Mouse (Mus musculus) midbrain, embryonic 11.5 days (tissue): ENCODE results near the gene Gbf1. TPM values are rescaled to one million over a fixed set of nuclear protein-coding genes. Genes with fewer than 3 reads are reported as not detected.
"Not testable (repeated sequence)": the region's sequence is repeated elsewhere in the genome, so short reads cannot be mapped to it uniquely, and the experiment has no call there.

ENCODE experiments used
- ATAC-seq: fragments of 200-750 bp; cut with Nextera tagmentation; 2 replicates; pipeline ENCODE4 v1.8.0; 2017; ENCODE audit warnings: moderate TSS enrichment, moderate library complexity; ENCODE audit not compliant: low FRiP score
- DNase-seq: peaks from one replicate; pipeline ENCODE4 v3.0.0; 2015; ENCODE audit warnings: low spot score; ENCODE audit errors: missing footprints
- H3K27ac ChIP-seq: fragments of 300-500 bp; sonication (generic); 2 replicates; pipeline ENCODE4 v1.5.1; 2014; ENCODE audit warnings: low read depth, low read length
- H3K27me3 ChIP-seq: fragments of 300-500 bp; sonication (generic); 2 replicates; pipeline ENCODE4 v1.6.1; 2014; ENCODE audit warnings: mild to moderate bottlenecking, low read length, moderate library complexity, mixed read lengths; ENCODE audit not compliant: control insufficient read depth, insufficient read depth
- H3K36me3 ChIP-seq: fragments of 300-500 bp; sonication (generic); 2 replicates; pipeline ENCODE4 v1.6.1; 2014; ENCODE audit warnings: mild to moderate bottlenecking, low read length, moderate library complexity, mixed read lengths; ENCODE audit not compliant: control insufficient read depth, insufficient read depth
- H3K4me1 ChIP-seq: fragments of 300-500 bp; sonication (generic); 2 replicates; pipeline ENCODE4 v1.6.1; 2014; ENCODE audit warnings: low read length; ENCODE audit not compliant: control insufficient read depth, insufficient read depth
- H3K4me2 ChIP-seq: fragments of 300-500 bp; sonication (generic); 2 replicates; pipeline ENCODE4 v1.6.1; 2014; ENCODE audit warnings: mild to moderate bottlenecking, moderate library complexity
- H3K4me3 ChIP-seq: fragments of 300-500 bp; sonication (generic); 2 replicates; pipeline ENCODE4 v1.5.1; 2014; ENCODE audit warnings: low read depth, low read length
- H3K9ac ChIP-seq: fragments of 300-500 bp; sonication (generic); 2 replicates; pipeline ENCODE4 v1.6.1; 2014; ENCODE audit warnings: low read length
- H3K9me3 ChIP-seq: fragments of 300-500 bp; sonication (generic); 2 replicates; pipeline ENCODE4 v1.6.1; 2016; ENCODE audit warnings: low read length; ENCODE audit not compliant: control insufficient read depth
- WGBS: fragments of 180-500 bp; shearing (Covaris S2); extraction: QIAGEN DNeasy Blood & Tissue Kit; methylation state at CpG from one replicate; pipeline ENCODE4 v1.1.7; 2014; 5-methylcytosine and 5-hydroxymethylcytosine counted together
- polyA plus RNA-seq: library from polyadenylated mRNA; unstranded; fragments of >200 nt; fragmentation: Nextera tagmentation; extraction: Ambion mirVana; gene quantifications from 2 replicates; pipeline ENCODE4 v1.2.1, GENCODE M21; 2014

Gbf1 gene
- polyA plus RNA-seq, 1 experiment from 2014 or later: 42.6 TPM

GRCm38 (mm10) chr19:46198891-46199290, 46.6 kb downstream of the Gbf1 start:
- no peaks in the 10 kb centered on the region for H3K36me3 ChIP-seq
- no peaks in the 10 kb centered on the region for H3K9me3 ChIP-seq
- H3K27ac ChIP-seq: no peak overlapping the region
- no peak for ATAC-seq
- no peak for DNase-seq
- no peak overlapping the region for H3K4me2 ChIP-seq
- H3K4me3 ChIP-seq: no peak overlapping the region
- no peaks in the 10 kb centered on the region for H3K4me1 ChIP-seq
- WGBS: 85% methylated on average over 5 of the region's 5 CpGs
- no peaks in the 10 kb centered on the region for H3K27me3 ChIP-seq
- no peak overlapping the region for H3K9ac ChIP-seq

- no peaks in the 10 kb centered on the region for H3K36me3 ChIP-seq
- no peak overlapping the region for H3K4me2 ChIP-seq
- no peaks in the 10 kb centered on the region for H3K27me3 ChIP-seq
- H3K9ac ChIP-seq: no peak overlapping the region
- H3K4me3 ChIP-seq: no peak overlapping the region
- ATAC-seq (no peak), DNase-seq (peak; percentile 54)
- no peak overlapping the region for H3K27ac ChIP-seq
- WGBS: 94% methylated on average over 6 of the region's 6 CpGs
- no peaks in the 10 kb centered on the region for H3K9me3 ChIP-seq
- H3K4me1 ChIP-seq: no peaks in the 10 kb centered on the region
Measured at GRCm38 (mm10) chr19:46204166-46204565, 51.9 kb downstream of the Gbf1 start.

- Histone ChIP-seq H3K4me1 (no peaks in the 10 kb centered on the region), H3K4me2 (no peak overlapping the region), H3K27ac (no peak overlapping the region), H3K4me3 (no peak overlapping the region), H3K36me3 (no peaks in the 10 kb centered on the region), H3K9me3 (no peaks in the 10 kb centered on the region), H3K9ac (no peak overlapping the region), H3K27me3 (no peaks in the 10 kb centered on the region)
- DNase-seq: peak; percentile 59
- WGBS: 95% methylated on average over 6 of the region's 6 CpGs
- no peak for ATAC-seq
Measured at GRCm38 (mm10) chr19:46205680-46206079, 53.4 kb downstream of the Gbf1 start.

- H3K4me3 ChIP-seq: no peak overlapping the region
- no peak overlapping the region for H3K4me2 ChIP-seq
- no peaks in the 10 kb centered on the region for H3K9me3 ChIP-seq
- H3K4me1 ChIP-seq: peaks cover 2% of the 10 kb centered on the region; the same call in 1 of the 2 replicates
- no peaks in the 10 kb centered on the region for H3K36me3 ChIP-seq
- ATAC-seq (no peak), DNase-seq (no peak)
- no peak overlapping the region for H3K9ac ChIP-seq
- no peak overlapping the region for H3K27ac ChIP-seq
- no peaks in the 10 kb centered on the region for H3K27me3 ChIP-seq
Measured at GRCm38 (mm10) chr19:46210951-46211350, 58.6 kb downstream of the Gbf1 start.

GRCm38 (mm10) chr19:46214541-46214940, 62.2 kb downstream of the Gbf1 start:
- no peak overlapping the region for H3K27ac ChIP-seq
- no peaks in the 10 kb centered on the region for H3K9me3 ChIP-seq
- no peaks in the 10 kb centered on the region for H3K27me3 ChIP-seq
- ATAC-seq (no peak), DNase-seq (no peak)
- peaks cover 2% of the 10 kb centered on the region; the same call in 1 of the 2 replicates for H3K4me1 ChIP-seq
- WGBS: 85% methylated on average over 5 of the region's 5 CpGs
- H3K4me2 ChIP-seq: no peak overlapping the region
- no peak overlapping the region for H3K4me3 ChIP-seq
- no peaks in the 10 kb centered on the region for H3K36me3 ChIP-seq
- no peak overlapping the region for H3K9ac ChIP-seq

GRCm38 (mm10) chr19:46215401-46215800, 63.1 kb downstream of the Gbf1 start:
- Histone ChIP-seq H3K27me3 (no peaks in the 10 kb centered on the region), H3K9me3 (no peaks in the 10 kb centered on the region), H3K4me2 (no peak overlapping the region), H3K27ac (no peak overlapping the region), H3K36me3 (no peaks in the 10 kb centered on the region), H3K4me1 (peaks cover 2% of the 10 kb centered on the region; the same call in 1 of the 2 replicates), H3K4me3 (no peak overlapping the region), H3K9ac (no peak overlapping the region)
- WGBS: 79% methylated on average over 3 of the region's 3 CpGs
- DNase-seq: no peak
- no peak for ATAC-seq

- no peak overlapping the region for H3K4me3 ChIP-seq
- ATAC-seq (no peak), DNase-seq (no peak)
- H3K27me3 ChIP-seq: no peaks in the 10 kb centered on the region
- H3K36me3 ChIP-seq: no peaks in the 10 kb centered on the region
- 84% methylated on average over 1 of the region's 1 CpGs for whole genome bisulfite sequencing
- no peak overlapping the region for H3K4me2 ChIP-seq
- H3K9me3 ChIP-seq: no peaks in the 10 kb centered on the region
- H3K9ac ChIP-seq: no peak overlapping the region
- no peak overlapping the region for H3K27ac ChIP-seq
- peaks cover 2% of the 10 kb centered on the region; the same call in 1 of the 2 replicates for H3K4me1 ChIP-seq
Measured at GRCm38 (mm10) chr19:46216716-46217115, 64.4 kb downstream of the Gbf1 start.

GRCm38 (mm10) chr19:46217347-46217746, 65.0 kb downstream of the Gbf1 start:
- ATAC-seq, H3K36me3 ChIP-seq, H3K27me3 ChIP-seq, H3K27ac ChIP-seq, H3K9ac ChIP-seq, H3K9me3 ChIP-seq, H3K4me3 ChIP-seq, H3K4me1 ChIP-seq, H3K4me2 ChIP-seq, DNase-seq: not testable (repeated sequence)

GRCm38 (mm10) chr19:46220116-46220515, 67.8 kb downstream of the Gbf1 start:
- H3K4me2 ChIP-seq: no peak overlapping the region
- DNase-seq: no peak
- H3K9ac ChIP-seq: no peak overlapping the region
- WGBS: 80% methylated on average over 5 of the region's 5 CpGs
- no peaks in the 10 kb centered on the region for H3K36me3 ChIP-seq
- peaks cover 2% of the 10 kb centered on the region; the same call in 1 of the 2 replicates for H3K4me1 ChIP-seq
- no peaks in the 10 kb centered on the region for H3K9me3 ChIP-seq
- H3K4me3 ChIP-seq: no peak overlapping the region
- no peak overlapping the region for H3K27ac ChIP-seq
- no peak for ATAC-seq
- no peaks in the 10 kb centered on the region for H3K27me3 ChIP-seq

GRCm38 (mm10) chr19:46223118-46223517, 70.8 kb downstream of the Gbf1 start:
- 85% methylated on average over 4 of the region's 4 CpGs for WGBS
- Histone ChIP-seq H3K9ac (no peak overlapping the region), H3K36me3 (no peaks in the 10 kb centered on the region), H3K4me1 (no peaks in the 10 kb centered on the region), H3K27ac (no peak overlapping the region), H3K4me2 (no peak overlapping the region), H3K9me3 (no peaks in the 10 kb centered on the region), H3K4me3 (no peak overlapping the region), H3K27me3 (no peaks in the 10 kb centered on the region)
- DNase-seq: no peak
- no peak for ATAC-seq
